Mouse (Mus musculus): Measurements from ENCODE around the gene Tm4sf19. TPM values are rescaled to one million over a fixed set of nuclear protein-coding genes. Genes with fewer than 3 reads are reported as not detected.
A peak's percentile ranks its signal among the peaks of the same experiment; 100 is the strongest.
"Not testable (repeated sequence)": the region's sequence is repeated elsewhere in the genome, so short reads cannot be mapped to it uniquely, and the experiment has no call there.

The Tm4sf19 gene
- polyA plus RNA-seq, 1 experiment from 2014 or later: not detected

DNA sequence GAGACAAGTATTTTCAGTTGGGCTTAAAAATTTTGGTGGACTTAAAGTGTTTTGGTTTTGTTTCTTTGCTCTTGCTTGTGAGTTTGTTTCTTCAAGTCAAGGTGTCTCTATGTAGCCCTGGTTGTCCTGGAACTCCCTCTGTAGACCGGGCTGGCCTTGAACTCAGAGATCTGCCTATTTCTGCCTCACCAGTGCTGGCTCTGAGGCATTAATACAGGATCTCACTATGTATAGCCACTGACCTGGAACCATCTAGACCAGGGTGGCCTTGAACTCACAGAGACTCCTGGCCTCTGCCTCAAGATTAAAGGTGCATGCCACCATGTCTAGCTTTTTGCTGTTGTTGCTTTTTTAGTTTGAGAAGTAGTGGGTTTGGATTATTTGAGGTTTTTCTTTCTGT, 31.6 kb downstream of the Tm4sf19 start:
- Histone ChIP-seq H3K9ac (no peak overlapping the region), H3K27ac (no peak overlapping the region), H3K36me3 (no peaks in the 10 kb centered on the region), H3K4me1 (peaks cover 24% of the 10 kb centered on the region), H3K9me3 (no peaks in the 10 kb centered on the region), H3K4me2 (peak overlapping the region; percentile 88), H3K4me3 (peak overlapping the region; percentile 75), H3K27me3 (no peaks in the 10 kb centered on the region)
- no peak for ATAC-seq (ENCODE audit: borderline replicate concordance, extremely low read depth, low FRiP score, low TSS enrichment)
- 88% methylated on average over 1 of the region's 1 CpGs for WGBS

DNA sequence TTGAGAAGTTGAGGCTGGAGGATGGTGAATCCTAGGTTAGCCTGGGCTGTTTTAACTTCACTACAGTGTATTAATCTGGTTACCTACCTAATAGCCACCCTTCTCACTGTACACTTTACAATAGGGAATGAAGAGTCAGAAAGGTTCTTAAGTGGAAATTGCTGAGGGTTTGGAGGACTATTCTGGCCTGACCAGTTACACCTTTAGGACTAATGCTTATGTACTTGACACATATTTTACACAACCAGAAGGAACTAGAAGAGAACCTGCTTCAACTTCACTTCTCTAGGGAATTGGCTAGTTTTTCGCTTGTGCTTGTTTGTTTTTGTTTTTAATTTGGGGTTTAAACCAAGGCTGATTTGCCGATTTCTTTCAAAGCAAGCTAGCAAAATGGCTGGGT, 32.8 kb downstream of the Tm4sf19 start:
- WGBS: 56% methylated on average over 2 of the region's 2 CpGs
- no peak for ATAC-seq (ENCODE audit: borderline replicate concordance, extremely low read depth, low FRiP score, low TSS enrichment)
- Histone ChIP-seq H3K27me3 (no peaks in the 10 kb centered on the region), H3K4me2 (peak overlapping the region; percentile 11; the same call in 1 of the 2 replicates), H3K4me1 (peaks cover 24% of the 10 kb centered on the region), H3K4me3 (no peak overlapping the region), H3K9me3 (no peaks in the 10 kb centered on the region), H3K36me3 (no peaks in the 10 kb centered on the region), H3K27ac (0 out of 2 replicates have a peak overlapping the region, but pooled peaks have one; percentile 29), H3K9ac (no peak overlapping the region)

DNA sequence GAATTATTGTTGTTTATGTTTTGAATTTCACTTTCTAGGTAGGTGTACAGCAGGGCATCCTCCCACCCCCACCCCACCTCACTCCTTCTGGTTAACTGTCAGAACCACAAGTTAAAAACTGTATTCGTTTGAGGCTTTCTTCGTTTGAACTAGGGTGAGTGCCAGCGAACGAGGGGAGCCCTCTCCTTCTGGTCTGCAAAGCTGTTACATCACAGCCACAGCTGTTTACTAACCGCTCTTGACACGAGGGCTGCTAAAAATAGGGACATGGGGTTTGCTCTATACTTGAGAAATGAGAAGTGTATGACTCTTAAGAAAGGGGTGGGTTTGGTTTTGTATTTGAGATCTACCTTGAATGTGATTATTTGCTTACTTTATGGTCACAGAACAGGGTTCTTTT, 33.8 kb downstream of the Tm4sf19 start:
- H3K27me3 ChIP-seq: no peaks in the 10 kb centered on the region
- 19% methylated on average over 6 of the region's 6 CpGs for WGBS
- no peak overlapping the region; the same call in 1 of the 2 replicates for H3K4me2 ChIP-seq
- peaks cover 24% of the 10 kb centered on the region for H3K4me1 ChIP-seq
- H3K9ac ChIP-seq: no peak overlapping the region
- H3K4me3 ChIP-seq: no peak overlapping the region
- peak; percentile 50; the same call in 1 of the 2 replicates for ATAC-seq (ENCODE audit: borderline replicate concordance, extremely low read depth, low FRiP score, low TSS enrichment)
- no peaks in the 10 kb centered on the region for H3K36me3 ChIP-seq
- no peaks in the 10 kb centered on the region for H3K9me3 ChIP-seq
- H3K27ac ChIP-seq: no peak overlapping the region

DNA sequence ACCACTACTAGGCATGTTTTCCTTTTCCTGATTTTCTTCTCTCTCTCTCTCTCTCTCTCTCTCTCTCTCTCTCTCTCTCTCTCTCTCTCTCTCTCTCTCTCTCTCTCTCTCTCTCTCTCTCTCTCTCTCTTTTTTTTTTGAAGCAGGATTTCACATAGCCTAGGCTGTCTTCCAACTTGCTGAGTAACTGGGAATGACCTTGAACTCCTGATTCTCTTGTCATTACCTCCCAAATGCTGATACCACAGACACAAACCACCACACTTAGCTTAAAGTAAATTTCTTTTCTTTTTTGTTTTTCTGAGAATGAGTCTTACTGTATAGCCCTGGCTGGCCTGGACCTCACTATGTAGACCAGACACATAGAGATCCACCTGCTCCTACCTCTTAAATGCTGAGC, 34.4 kb downstream of the Tm4sf19 start:
- H3K9me3 ChIP-seq: no peaks in the 10 kb centered on the region
- no peak overlapping the region for H3K4me2 ChIP-seq
- no peaks in the 10 kb centered on the region for H3K27me3 ChIP-seq
- H3K36me3 ChIP-seq: no peaks in the 10 kb centered on the region
- no peak for ATAC-seq (ENCODE audit: borderline replicate concordance, extremely low read depth, low FRiP score, low TSS enrichment)
- peak overlapping the region; percentile 33; the same call in 1 of the 2 replicates for H3K27ac ChIP-seq
- no peak overlapping the region for H3K4me3 ChIP-seq
- H3K4me1 ChIP-seq: peaks cover 23% of the 10 kb centered on the region
- no peak overlapping the region for H3K9ac ChIP-seq

DNA sequence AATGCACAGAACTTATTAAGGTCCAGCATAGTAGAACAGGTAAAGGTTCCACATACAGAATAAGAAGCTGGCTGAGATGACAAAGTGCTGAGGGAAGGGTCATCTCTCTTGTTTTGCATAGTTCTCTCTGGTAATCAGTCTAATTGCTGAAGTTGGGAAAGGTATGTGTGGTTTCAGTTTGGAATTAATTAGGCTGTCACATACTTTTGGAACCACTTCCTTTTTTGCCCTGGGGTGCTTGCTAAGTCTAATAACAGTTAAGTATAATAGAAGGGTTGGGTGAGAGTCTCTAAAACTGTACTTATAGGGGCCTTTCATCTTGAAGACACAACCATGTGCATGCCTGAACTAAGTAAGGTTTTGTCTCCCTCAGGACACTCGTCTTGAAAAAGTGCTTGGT, 36.4 kb downstream of the Tm4sf19 start:
- Histone ChIP-seq H3K4me3 (no peak overlapping the region), H3K4me1 (peaks cover 17% of the 10 kb centered on the region), H3K9me3 (no peaks in the 10 kb centered on the region), H3K27ac (no peak overlapping the region), H3K9ac (no peak overlapping the region), H3K36me3 (no peaks in the 10 kb centered on the region), H3K4me2 (no peak overlapping the region), H3K27me3 (no peaks in the 10 kb centered on the region)
- no peak for ATAC-seq (ENCODE audit: borderline replicate concordance, extremely low read depth, low FRiP score, low TSS enrichment)
- 61% methylated on average over 1 of the region's 1 CpGs for WGBS

DNA sequence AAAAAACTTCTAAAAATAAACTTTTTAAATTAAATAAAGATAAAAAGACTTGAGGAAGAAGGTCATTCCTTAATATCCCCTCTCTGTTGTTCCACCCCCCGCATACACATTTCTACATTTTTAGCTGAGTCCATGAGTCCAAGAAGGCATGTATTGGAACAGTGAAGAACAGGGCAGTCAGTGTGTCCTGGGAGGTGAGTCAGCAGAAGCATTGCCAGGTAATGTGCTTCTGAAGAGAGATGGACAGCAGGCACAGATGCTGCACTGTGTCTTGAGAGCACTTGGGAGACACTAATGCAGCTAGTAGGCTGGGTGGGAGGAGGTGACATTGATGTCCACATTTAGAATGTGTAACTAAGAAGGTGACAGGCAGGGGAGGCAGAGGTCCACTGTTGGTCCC, 37.0 kb downstream of the Tm4sf19 start:
- Histone ChIP-seq H3K9me3 (no peaks in the 10 kb centered on the region), H3K9ac (no peak overlapping the region), H3K36me3 (no peaks in the 10 kb centered on the region), H3K4me3 (no peak overlapping the region), H3K27me3 (no peaks in the 10 kb centered on the region), H3K4me1 (peaks cover 11% of the 10 kb centered on the region), H3K27ac (no peak overlapping the region), H3K4me2 (no peak overlapping the region)
- ATAC-seq (ENCODE audit: borderline replicate concordance, extremely low read depth, low FRiP score, low TSS enrichment): no peak
- WGBS: 97% methylated on average over 1 of the region's 1 CpGs

DNA sequence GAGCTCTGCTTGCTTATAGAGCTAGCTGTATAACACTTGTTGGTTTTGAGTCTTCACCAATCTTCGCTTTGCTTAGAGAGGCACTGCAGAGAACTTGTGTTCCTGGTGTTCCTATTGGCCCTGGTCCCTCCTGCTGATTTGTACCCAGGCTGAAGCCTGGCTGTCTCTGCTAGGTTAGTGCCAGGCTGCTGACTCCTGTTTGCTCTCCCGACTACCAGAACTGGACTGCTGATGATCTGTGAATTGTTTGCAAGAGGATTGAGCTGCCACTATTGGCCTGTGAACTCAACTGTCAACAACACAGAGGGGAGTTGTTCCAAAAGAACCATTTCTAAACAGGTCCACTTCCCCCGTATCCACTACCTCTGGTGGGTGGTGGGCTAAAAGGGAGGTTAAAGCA, 41.1 kb downstream of the Tm4sf19 start:
- no peak overlapping the region for H3K4me3 ChIP-seq
- no peaks in the 10 kb centered on the region for H3K36me3 ChIP-seq
- H3K27ac ChIP-seq: no peak overlapping the region
- no peaks in the 10 kb centered on the region for H3K9me3 ChIP-seq
- WGBS: 94% methylated on average over 3 of the region's 3 CpGs
- no peak overlapping the region for H3K4me2 ChIP-seq
- no peaks in the 10 kb centered on the region for H3K4me1 ChIP-seq
- ATAC-seq (ENCODE audit: borderline replicate concordance, extremely low read depth, low FRiP score, low TSS enrichment): no peak
- no peaks in the 10 kb centered on the region for H3K27me3 ChIP-seq
- H3K9ac ChIP-seq: no peak overlapping the region

DNA sequence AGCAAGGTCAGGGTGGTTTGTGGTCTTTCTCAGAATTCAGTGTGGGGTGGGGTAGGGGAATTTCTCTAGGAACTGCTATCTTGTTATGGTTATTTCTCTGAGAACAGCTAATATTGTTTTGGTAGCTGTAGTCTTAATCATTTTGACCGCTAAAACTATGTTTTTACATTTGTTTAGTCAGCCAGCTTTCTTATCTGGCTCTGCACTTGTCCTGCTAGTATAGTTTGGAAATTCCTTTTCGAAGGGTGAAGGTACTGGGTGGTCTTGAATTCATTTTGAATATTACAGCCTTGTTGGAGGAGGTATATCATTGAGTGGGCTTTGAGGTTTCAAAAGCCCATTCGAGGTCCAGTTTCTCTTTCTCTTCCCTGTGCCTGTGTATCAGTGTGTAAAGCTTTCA, 44.3 kb downstream of the Tm4sf19 start:
- H3K9me3 ChIP-seq; H3K4me1 ChIP-seq; ATAC-seq (ENCODE audit: borderline replicate concordance, extremely low read depth, low FRiP score, low TSS enrichment); H3K27me3 ChIP-seq; H3K27ac ChIP-seq; H3K9ac ChIP-seq; H3K36me3 ChIP-seq; H3K4me3 ChIP-seq; H3K4me2 ChIP-seq: not testable (repeated sequence)
- WGBS: 78% methylated on average over 3 of the region's 3 CpGs

DNA sequence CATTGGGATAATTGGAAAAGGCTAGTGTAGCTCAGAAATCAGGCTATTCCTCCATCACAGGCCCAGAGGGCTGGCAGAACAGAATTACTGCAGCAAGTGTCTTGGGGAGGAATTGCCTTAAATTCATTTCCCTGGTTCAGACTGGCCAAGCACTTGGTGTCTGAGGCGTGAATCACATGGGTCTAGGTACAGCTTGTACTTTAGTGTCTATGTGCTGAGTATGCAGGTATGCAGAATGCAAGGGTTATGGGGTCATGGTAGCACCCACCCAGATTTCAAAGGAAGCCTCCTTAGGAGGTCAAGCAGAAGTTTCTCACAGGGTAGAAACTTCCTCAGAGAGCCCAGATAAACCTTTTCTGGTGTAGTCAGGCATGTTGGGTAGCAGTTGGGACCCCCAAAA, 45.3 kb downstream of the Tm4sf19 start:
- H3K9ac ChIP-seq: no peak overlapping the region

DNA sequence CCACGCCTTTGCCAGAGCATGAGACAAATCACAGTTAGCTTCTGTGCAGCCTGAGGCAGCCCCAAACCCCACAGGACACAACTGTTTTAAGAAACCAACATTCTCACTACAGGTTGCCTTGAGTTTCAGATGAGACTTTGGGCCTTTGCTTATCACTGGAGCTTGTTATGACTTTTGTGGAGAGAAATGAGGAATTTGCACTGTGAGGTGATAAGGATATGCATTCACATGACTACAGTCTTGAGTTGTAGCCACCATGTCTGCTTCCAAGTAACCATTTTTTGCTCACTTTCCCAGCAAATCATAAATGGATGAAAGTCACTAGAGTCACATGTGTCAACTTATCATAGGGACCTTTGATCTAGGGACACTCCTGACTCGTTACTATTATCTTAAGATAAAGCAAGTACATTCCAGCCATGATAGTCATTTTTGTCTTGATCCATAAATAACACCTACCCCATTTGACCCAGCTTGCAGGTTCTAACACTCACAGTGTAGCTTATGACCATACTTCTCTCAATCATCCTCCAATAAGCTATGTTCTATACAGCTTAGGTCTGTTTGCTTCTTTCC, 46.3 kb downstream of the Tm4sf19 start:
- Histone ChIP-seq H3K4me1 (no peaks in the 10 kb centered on the region), H3K9ac (no peak overlapping the region), H3K9me3 (no peaks in the 10 kb centered on the region), H3K4me3 (no peak overlapping the region), H3K4me2 (no peak overlapping the region), H3K36me3 (peaks cover under 1% of the 10 kb centered on the region; the same call in 1 of the 2 replicates), H3K27me3 (no peaks in the 10 kb centered on the region), H3K27ac (no peak overlapping the region)
- 50% methylated on average over 2 of the region's 2 CpGs for WGBS
- ATAC-seq (ENCODE audit: borderline replicate concordance, extremely low read depth, low FRiP score, low TSS enrichment): no peak

More for the DNA sequence above, 45.3 kb downstream of the Tm4sf19 start:
- no peak for ATAC-seq (ENCODE audit: borderline replicate concordance, extremely low read depth, low FRiP score, low TSS enrichment)
- WGBS: 92% methylated on average over 1 of the region's 1 CpGs
- H3K4me1 ChIP-seq: no peaks in the 10 kb centered on the region
- no peaks in the 10 kb centered on the region for H3K36me3 ChIP-seq
- H3K4me3 ChIP-seq: no peak overlapping the region
- no peaks in the 10 kb centered on the region for H3K9me3 ChIP-seq
- H3K27me3 ChIP-seq: no peaks in the 10 kb centered on the region
- H3K27ac ChIP-seq: no peak overlapping the region
- H3K4me2 ChIP-seq: no peak overlapping the region

DNA sequence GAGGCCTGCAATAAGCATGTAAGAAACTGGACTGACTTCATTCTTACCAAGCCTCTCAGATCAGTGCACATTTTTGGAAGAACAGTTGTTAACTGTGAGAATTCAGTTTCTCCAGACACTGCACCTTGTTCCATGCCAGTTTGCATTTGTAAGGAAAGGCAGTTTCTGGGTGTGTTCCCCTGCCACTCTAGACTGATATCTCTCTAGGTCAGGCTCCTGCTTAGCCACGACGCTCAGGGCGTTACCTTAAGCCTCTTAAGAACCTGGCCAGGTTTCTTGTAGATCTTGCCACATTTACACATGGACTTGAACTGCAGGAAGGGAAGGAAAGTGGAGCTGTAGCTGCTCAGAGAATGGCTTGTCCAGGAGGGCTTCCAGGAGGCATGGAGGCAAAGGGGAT, 49.4 kb downstream of the Tm4sf19 start:
- no peak overlapping the region for H3K9ac ChIP-seq
- H3K4me3 ChIP-seq: no peak overlapping the region
- H3K9me3 ChIP-seq: no peaks in the 10 kb centered on the region
- H3K27me3 ChIP-seq: no peaks in the 10 kb centered on the region
- no peaks in the 10 kb centered on the region for H3K4me1 ChIP-seq
- 55% methylated on average over 3 of the region's 3 CpGs for WGBS
- H3K4me2 ChIP-seq: no peak overlapping the region
- no peak for ATAC-seq (ENCODE audit: borderline replicate concordance, extremely low read depth, low FRiP score, low TSS enrichment)
- H3K27ac ChIP-seq: no peak overlapping the region
- H3K36me3 ChIP-seq: peaks cover 4% of the 10 kb centered on the region; the same call in 1 of the 2 replicates

DNA sequence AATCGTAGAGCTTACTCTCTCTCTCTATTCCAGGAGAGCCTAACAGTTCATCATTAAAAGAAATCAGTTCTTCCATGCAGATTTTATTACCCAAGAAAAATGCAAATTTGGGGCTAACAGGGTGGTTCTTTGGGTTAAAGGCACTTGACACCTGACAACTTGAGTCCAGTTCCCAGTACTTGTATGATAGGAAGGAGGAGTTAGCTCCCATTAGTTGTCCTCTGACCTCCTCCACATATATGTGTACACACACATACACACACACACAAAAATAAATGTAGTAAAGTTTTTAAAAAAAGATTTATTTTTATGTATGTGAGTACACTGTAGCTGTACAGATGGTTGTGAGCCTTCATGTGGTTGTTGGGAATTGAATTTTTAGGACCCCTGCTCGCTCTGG, 49.8 kb downstream of the Tm4sf19 start:
- Histone ChIP-seq H3K4me2 (no peak overlapping the region), H3K4me3 (no peak overlapping the region), H3K9me3 (no peaks in the 10 kb centered on the region), H3K9ac (no peak overlapping the region), H3K27me3 (no peaks in the 10 kb centered on the region), H3K27ac (no peak overlapping the region), H3K4me1 (no peaks in the 10 kb centered on the region), H3K36me3 (peaks cover 7% of the 10 kb centered on the region; the same call in 1 of the 2 replicates)
- 89% methylated on average over 2 of the region's 2 CpGs for WGBS
- ATAC-seq (ENCODE audit: borderline replicate concordance, extremely low read depth, low FRiP score, low TSS enrichment): no peak

DNA sequence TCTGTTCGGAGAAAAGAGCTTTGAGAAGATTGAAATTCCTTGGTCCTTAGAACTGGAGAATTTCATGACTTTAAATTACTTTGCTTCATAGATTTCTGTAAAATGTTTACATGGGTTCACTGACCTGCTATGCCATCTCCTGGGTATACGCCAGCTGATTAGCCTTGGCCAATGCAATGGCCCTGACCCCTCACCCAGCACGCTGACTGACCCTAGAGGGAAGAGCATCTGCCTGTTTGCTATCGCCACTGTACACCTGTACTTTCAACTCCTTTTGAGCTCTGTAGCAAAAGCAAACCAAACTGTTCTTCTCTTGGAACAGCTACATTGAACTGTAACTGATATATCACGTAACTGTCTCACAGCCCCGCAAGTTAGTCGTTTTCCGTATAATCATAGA, 52.8 kb downstream of the Tm4sf19 start:
- 88% methylated on average over 8 of the region's 8 CpGs for WGBS
- ATAC-seq (ENCODE audit: borderline replicate concordance, extremely low read depth, low FRiP score, low TSS enrichment): no peak
- H3K9ac ChIP-seq: no peak overlapping the region
- H3K27ac ChIP-seq: no peak overlapping the region
- no peaks in the 10 kb centered on the region for H3K4me1 ChIP-seq
- no peaks in the 10 kb centered on the region for H3K27me3 ChIP-seq
- H3K4me2 ChIP-seq: no peak overlapping the region
- H3K4me3 ChIP-seq: no peak overlapping the region
- H3K36me3 ChIP-seq: peaks cover 10% of the 10 kb centered on the region; the same call in 1 of the 2 replicates
- no peaks in the 10 kb centered on the region for H3K9me3 ChIP-seq
